Mouse (Mus musculus) CH12.LX (cell line): ENCODE results near the gene Aire.

Source experiments
- BHLHE40 ChIP-seq: IDR thresholded peaks from 2 replicates; pipeline ENCODE4 v1.6.1; 2011; ENCODE audit warnings: mild to moderate bottlenecking, low read depth, low read length, improper control_type of control experiment
- CHD1 ChIP-seq: IDR thresholded peaks from 2 replicates; pipeline ENCODE4 v1.6.1; 2012; ENCODE audit warnings: low read depth, low read length, improper control_type of control experiment, inconsistent platforms
- CTCF ChIP-seq, 2 experiments: IDR thresholded peaks in 1 of 2; conservative IDR thresholded peaks in 1 of 2; 2 replicates each; pipeline ENCODE4 v1.5.1; 2011 to 2012; ENCODE audit warnings: low read depth in 2 of 2, low read length in 2 of 2, improper control_type of control experiment in 1 of 2, inconsistent platforms in 1 of 2, mild to moderate bottlenecking in 1 of 2, moderate library complexity in 1 of 2
- ELF1 ChIP-seq: IDR thresholded peaks from 2 replicates; pipeline ENCODE4 v1.6.1; 2014; ENCODE audit warnings: low read depth, mild to moderate bottlenecking, inconsistent platforms, low read length, improper control_type of control experiment
- MAFK ChIP-seq: IDR thresholded peaks from 2 replicates; pipeline ENCODE4 v1.6.1; 2011; ENCODE audit warnings: low read length, improper control_type of control experiment; ENCODE audit not compliant: insufficient replicate concordance
- MEF2A ChIP-seq: IDR thresholded peaks from 2 replicates; pipeline ENCODE4 v1.6.1; 2014; ENCODE audit warnings: low read depth, mild to moderate bottlenecking, inconsistent platforms, low read length, improper control_type of control experiment, borderline replicate concordance
- POLR2A ChIP-seq: IDR thresholded peaks from 2 replicates; pipeline ENCODE4 v1.6.1; 2011; ENCODE audit warnings: low read depth, mild to moderate bottlenecking, improper control_type of control experiment, low read length
- SMC3 ChIP-seq: IDR thresholded peaks from 2 replicates; pipeline ENCODE4 v1.6.1; 2011; ENCODE audit warnings: low read depth, low read length, improper control_type of control experiment
- TBP ChIP-seq: conservative IDR thresholded peaks from 2 replicates; pipeline ENCODE4 v1.6.1; 2011; ENCODE audit warnings: low read depth, low read length, improper control_type of control experiment
- USF2 ChIP-seq: conservative IDR thresholded peaks from 2 replicates; pipeline ENCODE4 v1.6.1; 2011; ENCODE audit warnings: low read depth, low read length, improper control_type of control experiment
- ZC3H11A ChIP-seq: IDR thresholded peaks from 2 replicates; pipeline ENCODE4 v1.6.1; 2012; ENCODE audit warnings: low read depth, mild to moderate bottlenecking, inconsistent platforms, low read length, improper control_type of control experiment
- ZNF384 ChIP-seq: IDR thresholded peaks from 2 replicates; pipeline ENCODE4 v1.6.1; 2012; ENCODE audit warnings: low read depth, low read length, improper control_type of control experiment, inconsistent platforms

DNA sequence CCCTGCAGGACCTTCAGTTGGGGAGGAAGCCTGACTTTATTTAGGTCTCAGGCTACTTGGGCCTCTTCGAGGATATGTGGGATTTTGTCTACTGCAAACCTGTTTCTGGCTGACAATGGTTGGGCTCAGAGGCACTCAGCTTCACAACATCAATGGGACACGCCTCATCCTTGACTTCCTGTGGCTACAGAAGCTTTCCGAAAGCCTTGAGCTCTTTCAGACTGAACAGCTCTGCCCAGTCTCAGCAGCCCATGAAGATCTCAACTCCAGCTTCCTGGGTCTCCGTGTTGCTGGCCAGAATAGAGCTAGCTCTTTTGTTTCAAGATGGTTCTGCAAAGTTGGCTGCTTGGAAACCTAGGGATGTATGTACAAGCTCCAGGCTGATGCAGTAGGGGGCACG is 34.9 kb upstream of the Aire start:
- TF ChIP-seq CTCF (conservative IDR thresholded peaks at IDR 0.05 in 1 of 2, IDR thresholded peaks at IDR 0.05 in 1 of 2; ENCODE audit: low read depth in 2 of 2, low read length in 2 of 2) (no peak), MAFK (no peak), MEF2A (no peak), POLR2A (no peak), TBP (no peak), ZC3H11A (no peak), ELF1 (no peak), USF2 (no peak), CHD1 (no peak), SMC3 (no peak), ZNF384 (no peak), BHLHE40 (no peak)
